Mouse (Mus musculus) stomach, postnatal 0 days (tissue): ENCODE results near the gene Olfr1269. TPM values are rescaled to one million over a fixed set of nuclear protein-coding genes. Genes with fewer than 3 reads are reported as not detected.

Source experiments
- ATAC-seq: fragments of 200-750 bp; cut with Nextera tagmentation; 2 replicates; pipeline ENCODE4 v1.8.0; 2017; ENCODE audit not compliant: low FRiP score, low TSS enrichment
- DNase-seq: peaks from one replicate; pipeline ENCODE4 v3.0.0-alpha.2; 2016; ENCODE audit warnings: low spot score
- H3K27ac ChIP-seq: fragments of 300-500 bp; sonication (generic); replicated peaks from 2 replicates; pipeline ENCODE4 v1.5.1; 2014; ENCODE audit warnings: mild to moderate bottlenecking, control low read depth
- H3K27me3 ChIP-seq: fragments of 300-500 bp; sonication (generic); 2 replicates; pipeline ENCODE4 v1.6.1; 2014; ENCODE audit warnings: low read length; ENCODE audit not compliant: control insufficient read depth, insufficient read depth
- H3K36me3 ChIP-seq: fragments of 300-500 bp; sonication (generic); 2 replicates; pipeline ENCODE4 v1.6.1; 2014; ENCODE audit warnings: low read length, mixed read lengths; ENCODE audit not compliant: control insufficient read depth, insufficient read depth
- H3K4me1 ChIP-seq: fragments of 300-500 bp; sonication (generic); replicated peaks from 2 replicates; pipeline ENCODE4 v1.6.1; 2014; ENCODE audit warnings: antibody characterized with exemption; ENCODE audit not compliant: control insufficient read depth, insufficient read depth
- H3K4me2 ChIP-seq: fragments of 300-500 bp; sonication (generic); replicated peaks from 2 replicates; pipeline ENCODE4 v1.6.1; 2014; ENCODE audit warnings: low read depth, mild to moderate bottlenecking, control low read depth, moderate library complexity
- H3K4me3 ChIP-seq: fragments of 300-500 bp; sonication (generic); 2 replicates; pipeline ENCODE4 v1.5.1; 2014; ENCODE audit warnings: low read depth, low read length, control low read depth
- H3K9ac ChIP-seq: fragments of 300-500 bp; sonication (generic); 2 replicates; pipeline ENCODE4 v1.6.1; 2014; ENCODE audit warnings: mild to moderate bottlenecking, low read length, control low read depth, mixed read lengths
- H3K9me3 ChIP-seq: fragments of 300-500 bp; sonication (generic); 2 replicates; pipeline ENCODE4 v1.6.1; 2016; ENCODE audit warnings: low read length; ENCODE audit not compliant: control insufficient read depth
- CTCF ChIP-seq: IDR thresholded peaks from 2 replicates; pipeline ENCODE4 v1.5.1; 2016; ENCODE audit warnings: antibody characterized with exemption, low read depth, mild to moderate bottlenecking, moderate library complexity
- EP300 ChIP-seq: optimal IDR thresholded peaks from 2 replicates; pipeline ENCODE3; 2016; ENCODE audit warnings: antibody characterized with exemption
- WGBS: fragments of 180-500 bp; shearing (Covaris S2); extraction: QIAGEN DNeasy Blood & Tissue Kit; methylation state at CpG from one replicate; pipeline ENCODE4 v1.1.7; 2014; 5-methylcytosine and 5-hydroxymethylcytosine counted together
- polyA plus RNA-seq: library from polyadenylated mRNA; unstranded; fragments of >200 nt; fragmentation: Nextera tagmentation; extraction: Ambion mirVana; gene quantifications from 2 replicates; pipeline ENCODE4 v1.2.1, GENCODE M21; 2015

Gene Olfr1269
- not detected in 2 replicates for polyA plus RNA-seq

DNA sequence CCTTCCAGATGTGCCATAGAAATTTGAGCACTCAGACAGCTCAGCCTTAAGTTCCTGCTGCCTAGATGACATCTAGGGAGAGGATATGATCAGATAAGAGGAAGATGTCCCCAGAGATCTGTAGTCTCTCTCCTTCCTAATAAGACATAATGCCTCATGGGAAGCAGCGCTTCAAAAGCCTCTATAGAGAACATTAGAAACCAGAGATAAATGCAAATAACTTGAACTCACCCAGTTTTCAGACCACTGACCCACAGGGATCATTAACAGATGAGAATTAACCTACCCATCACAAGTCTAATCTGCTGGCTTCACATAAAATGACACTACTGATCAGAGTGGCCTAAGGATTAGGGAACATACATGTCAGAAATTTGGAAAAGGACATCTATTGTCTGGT lies at the start of gene Olfr1269:
TSS of gene Olfr1269 (minus strand) at position 101 of the 400 bp plus-strand sequence.
- Histone ChIP-seq H3K4me1 (no peaks in the 10 kb centered on the region), H3K27ac (no peak within 1 kb of the TSS), H3K27me3 (no peaks in the 10 kb centered on the region), H3K9me3 (no peaks in the 10 kb centered on the region), H3K9ac (no peak within 1 kb of the TSS), H3K4me2 (no peak within 1 kb of the TSS), H3K36me3 (no peaks in the 10 kb centered on the region), H3K4me3 (no peak within 1 kb of the TSS)
- DNase-seq = no peak
- no peak for ATAC-seq
- TF ChIP-seq EP300 = no peak
- no peak for TF ChIP-seq CTCF
- WGBS = 89% methylated on average over 1 of the region's 1 CpGs

DNA sequence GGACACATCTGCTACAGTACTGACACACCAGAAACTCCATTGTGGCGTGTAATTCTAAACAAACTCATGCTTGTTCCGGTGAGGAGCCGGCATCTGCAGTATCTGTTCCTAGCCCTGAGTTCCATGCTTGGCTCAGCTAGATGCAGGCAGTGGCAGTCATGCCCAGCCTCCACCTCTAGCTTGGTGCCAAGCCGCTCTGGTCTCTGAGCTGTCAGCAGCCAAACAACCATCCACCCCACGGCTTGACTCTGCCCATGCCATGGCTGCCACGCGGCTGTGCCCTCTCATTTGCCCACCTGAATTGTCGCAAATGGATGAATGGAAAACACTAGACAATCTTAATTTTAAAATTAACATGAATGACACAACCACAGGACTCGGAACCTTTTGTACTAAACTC lies 32.7 kb upstream of the Olfr1269 start:
- ATAC-seq = no peak
- Histone ChIP-seq H3K27ac (no peak overlapping the region), H3K4me1 (no peaks in the 10 kb centered on the region), H3K36me3 (no peaks in the 10 kb centered on the region), H3K9ac (no peak overlapping the region), H3K4me3 (no peak overlapping the region), H3K4me2 (no peak overlapping the region), H3K27me3 (no peaks in the 10 kb centered on the region), H3K9me3 (no peaks in the 10 kb centered on the region)
- WGBS = 88% methylated on average over 9 of the region's 9 CpGs
- no peak for TF ChIP-seq EP300
- no peak for TF ChIP-seq CTCF
- no peak for DNase-seq

DNA sequence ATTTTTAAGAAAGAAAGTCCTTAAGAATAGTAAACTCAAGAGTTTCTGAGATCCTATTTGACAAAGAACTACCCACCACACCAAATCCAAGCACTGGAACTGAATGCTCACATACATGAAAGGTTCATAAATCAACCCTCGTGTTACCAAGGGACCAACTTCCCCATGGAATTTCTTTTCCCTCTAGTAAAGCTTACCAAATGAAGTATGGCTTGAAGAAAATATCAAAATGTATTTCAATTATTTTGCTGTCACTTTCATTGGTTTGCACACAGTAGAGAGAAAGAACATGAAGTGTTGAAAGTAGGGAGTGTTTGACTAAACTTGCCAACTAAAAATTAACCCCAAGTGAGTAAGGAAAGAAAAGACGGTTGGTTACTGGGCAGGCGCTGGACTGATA lies 31.8 kb upstream of the Olfr1269 start, which contains the start of gene Olfr1270:
TSS of gene Olfr1270 (minus strand) at position 101 of the 400 bp plus-strand sequence.
- H3K27me3 ChIP-seq = no peaks in the 10 kb centered on the region
- H3K4me1 ChIP-seq = no peaks in the 10 kb centered on the region
- H3K9ac ChIP-seq = no peak within 1 kb of the TSS
- no peaks in the 10 kb centered on the region for H3K36me3 ChIP-seq
- DNase-seq = no peak
- ATAC-seq = no peak
- no peak within 1 kb of the TSS for H3K4me2 ChIP-seq
- H3K9me3 ChIP-seq = no peaks in the 10 kb centered on the region
- WGBS = 73% methylated on average over 3 of the region's 3 CpGs
- TF ChIP-seq CTCF (no peak), EP300 (no peak)
- H3K27ac ChIP-seq = no peak within 1 kb of the TSS
- no peak within 1 kb of the TSS for H3K4me3 ChIP-seq

GRCm38 (mm10) chr2:90142196-90142595 lies 21.0 kb upstream of the Olfr1269 start, which contains the start of gene Olfr32:
Olfr32 (minus strand) TSS chr2:90142296.
- Histone ChIP-seq H3K4me2 (no peak within 1 kb of the TSS), H3K27me3 (no peaks in the 10 kb centered on the region), H3K4me1 (no peaks in the 10 kb centered on the region), H3K9me3 (no peaks in the 10 kb centered on the region), H3K4me3 (no peak within 1 kb of the TSS), H3K27ac (no peak within 1 kb of the TSS), H3K9ac (no peak within 1 kb of the TSS), H3K36me3 (no peaks in the 10 kb centered on the region)
- DNase-seq (no peak), ATAC-seq (no peak)
- TF ChIP-seq CTCF (no peak), EP300 (no peak)

DNA sequence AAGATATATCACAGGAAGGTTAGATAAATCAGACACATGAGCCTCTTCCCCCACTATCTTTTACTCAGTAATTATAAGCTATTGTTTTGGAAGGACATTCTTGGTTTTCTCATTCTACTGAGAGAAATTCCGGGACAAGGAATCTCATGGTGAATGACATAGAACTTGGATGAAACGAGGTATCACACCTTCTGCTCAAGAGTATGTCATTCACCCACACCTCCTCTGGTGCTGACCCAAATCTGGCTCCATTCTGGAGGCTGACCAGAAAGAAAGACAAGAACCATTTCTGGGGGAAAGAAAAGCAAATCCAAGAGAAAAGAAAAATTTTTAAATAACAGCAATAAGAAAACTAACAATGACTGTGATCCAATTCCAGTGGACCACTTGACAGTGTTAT lies 51.1 kb downstream of the Olfr1269 start:
- Histone ChIP-seq H3K4me1 (no peaks in the 10 kb centered on the region), H3K36me3 (no peaks in the 10 kb centered on the region), H3K4me2 (no peak overlapping the region), H3K4me3 (no peak overlapping the region), H3K27ac (no peak overlapping the region), H3K27me3 (no peaks in the 10 kb centered on the region), H3K9ac (no peak overlapping the region), H3K9me3 (no peaks in the 10 kb centered on the region)
- 70% methylated on average over 2 of the region's 2 CpGs for WGBS
- TF ChIP-seq CTCF (no peak), EP300 (no peak)
- no peak for ATAC-seq
- no peak for DNase-seq

Other genes with a start within 250 kb of the Olfr1269 start
- gene Olfr1257, start 243.0 kb downstream of the Olfr1269 start, polyA plus RNA-seq = not detected in 2 replicates
- gene Olfr1258, start 194.1 kb downstream of the Olfr1269 start, polyA plus RNA-seq = not detected in 2 replicates
- gene Olfr1259, start 172.7 kb downstream of the Olfr1269 start, polyA plus RNA-seq = 0.02 TPM in 1 of 2 replicates, not detected in the other
- not detected in 2 replicates for gene Olfr1260, start 147.1 kb downstream of the Olfr1269 start, polyA plus RNA-seq
- gene Olfr1261, start 130.2 kb downstream of the Olfr1269 start, polyA plus RNA-seq = not detected in 2 replicates
- gene Olfr1262, start 121.3 kb downstream of the Olfr1269 start, polyA plus RNA-seq = 0.02 TPM in 1 of 2 replicates, not detected in the other
- gene Olfr1263, start 109.3 kb downstream of the Olfr1269 start, polyA plus RNA-seq = not detected in 2 replicates
- not detected in 2 replicates for gene Olfr1264, start 95.8 kb downstream of the Olfr1269 start, polyA plus RNA-seq
- gene Olfr1265, start 86.1 kb downstream of the Olfr1269 start, polyA plus RNA-seq = 0.04 TPM in 1 of 2 replicates, not detected in the other
- gene Olfr140, start 57.8 kb downstream of the Olfr1269 start, polyA plus RNA-seq = not detected in 2 replicates
- not detected in 2 replicates for gene Olfr32, start 20.9 kb upstream of the Olfr1269 start, polyA plus RNA-seq
- not detected in 2 replicates for gene Olfr1270, start 31.7 kb upstream of the Olfr1269 start, polyA plus RNA-seq
- gene Olfr1506, start 103.1 kb upstream of the Olfr1269 start, polyA plus RNA-seq = not detected in 2 replicates
- gene Olfr142, start 136.2 kb upstream of the Olfr1269 start, polyA plus RNA-seq = not detected in 2 replicates
- gene Olfr1271, start 149.6 kb upstream of the Olfr1269 start, polyA plus RNA-seq = 0.04 TPM in 1 of 2 replicates, not detected in the other
- not detected in 2 replicates for gene Olfr1272, start 171.4 kb upstream of the Olfr1269 start, polyA plus RNA-seq
- gene Gm13769, start 200.8 kb upstream of the Olfr1269 start, polyA plus RNA-seq = not detected in 2 replicates